In genomic region chr12:56527071-56527470, GRCm38 (mm10) we compare ENCODE assay signal across 36 mouse cellular contexts. TPM values are rescaled to one million over a fixed set of nuclear protein-coding genes. Genes with fewer than 3 reads are reported as not detected.
DNase-seq lines count a peak whose midpoint lies in the region; ATAC-seq and TF ChIP-seq lines count a peak whose summit lies in the region.
"Had no signal": no experiment of that assay in that cellular context is flagged by ENCODE, and none has a peak within 500 bp of the region (broad histone marks: within the 10 kb centered on the region; RNA-seq: fewer than 3 reads in every experiment).

No protein-coding gene starts in this region.

- peak overlapping the region; percentile 90 for H3K9ac ChIP-seq in lung, embryonic 14.5 days
- no peak overlapping the region for H3K9ac ChIP-seq in midbrain, embryonic 11.5 days (ENCODE audit: low read length)
- H3K9ac ChIP-seq in midbrain, postnatal 0 days (replicated peaks; ENCODE audit: low read length, poor library complexity, severe bottlenecking), result no peak overlapping the region
- H3K9ac ChIP-seq in forebrain, embryonic 14.5 days (ENCODE audit: low read length), result peak overlapping the region; percentile 10; the same call in 1 of the 2 replicates
- H3K9ac ChIP-seq: embryonic facial prominence, embryonic 15.5 days; heart, embryonic 12.5 days; hindbrain, embryonic 14.5 days; liver, embryonic 14.5 days had no signal

- H3K4me3 ChIP-seq in lung, embryonic 14.5 days (ENCODE audit: low read depth, low read length), result peak overlapping the region; percentile 53
- no peak overlapping the region for H3K4me3 ChIP-seq in midbrain, embryonic 11.5 days (ENCODE audit: low read depth, low read length)
- no peak overlapping the region for H3K4me3 ChIP-seq in midbrain, postnatal 0 days (ENCODE audit: low read depth, low read length)
- H3K4me3 ChIP-seq in forebrain, embryonic 14.5 days (ENCODE audit: low read depth, low read length), result peak overlapping the region; percentile 7; the same call in 1 of the 2 replicates
- no peak overlapping the region for H3K4me3 ChIP-seq in gastrocnemius, adult 2 months
- H3K4me3 ChIP-seq: embryonic facial prominence, embryonic 15.5 days; heart, adult 2 months; heart, embryonic 12.5 days had no signal

- H3K4me1 ChIP-seq in lung, embryonic 14.5 days (ENCODE audit: insufficient read depth), result no peaks in the 10 kb centered on the region
- peaks cover 5% of the 10 kb centered on the region for H3K4me1 ChIP-seq in midbrain, embryonic 11.5 days (ENCODE audit: control insufficient read depth, insufficient read depth, low read length)
- no peaks in the 10 kb centered on the region for H3K4me1 ChIP-seq in midbrain, postnatal 0 days (ENCODE audit: insufficient read depth, low read length)
- H3K4me1 ChIP-seq in forebrain, embryonic 14.5 days (ENCODE audit: control insufficient read depth, insufficient read depth, low read length), result no peaks in the 10 kb centered on the region
- H3K4me1 ChIP-seq: embryonic facial prominence, embryonic 15.5 days; heart, embryonic 12.5 days had no signal

- H3K27ac ChIP-seq in lung, embryonic 14.5 days (ENCODE audit: low read depth), result peak overlapping the region; percentile 87
- no peak overlapping the region for H3K27ac ChIP-seq in midbrain, embryonic 11.5 days (ENCODE audit: low read depth, low read length)
- no peak overlapping the region for H3K27ac ChIP-seq in midbrain, postnatal 0 days (ENCODE audit: low read depth, low read length)
- no peak overlapping the region; the same call in 1 of the 2 replicates for H3K27ac ChIP-seq in forebrain, embryonic 14.5 days (ENCODE audit: low read depth, low read length)
- no peak overlapping the region for H3K27ac ChIP-seq in gastrocnemius, adult 2 months
- H3K27ac ChIP-seq: embryonic facial prominence, embryonic 15.5 days; heart, adult 2 months; hindbrain, embryonic 14.5 days; liver, embryonic 14.5 days; macrophage; stomach, postnatal 0 days had no signal

- intact Hi-C loops in gastrocnemius, adult 2 months (cut with DNase I), result loop anchor here (5.0 kb wide), 1 partner anchor 470 kb away; no protein-coding TSS in a partner anchor

- H3K36me3 ChIP-seq in lung, embryonic 14.5 days (ENCODE audit: insufficient read depth), result peaks cover 2% of the 10 kb centered on the region; the same call in 1 of the 2 replicates
- H3K36me3 ChIP-seq in midbrain, embryonic 11.5 days (ENCODE audit: control insufficient read depth, insufficient read depth, low read length), result no peaks in the 10 kb centered on the region
- no peaks in the 10 kb centered on the region for H3K36me3 ChIP-seq in midbrain, postnatal 0 days (ENCODE audit: insufficient read depth, low read length)
- no peaks in the 10 kb centered on the region for H3K36me3 ChIP-seq in forebrain, embryonic 14.5 days (ENCODE audit: control insufficient read depth, insufficient read depth, low read length)
- H3K36me3 ChIP-seq: embryonic facial prominence, embryonic 15.5 days; heart, embryonic 12.5 days had no signal

- H3K27me3 ChIP-seq in lung, embryonic 14.5 days (ENCODE audit: insufficient read depth, low read length), result peaks cover 92% of the 10 kb centered on the region
- peaks cover 96% of the 10 kb centered on the region for H3K27me3 ChIP-seq in midbrain, embryonic 11.5 days (ENCODE audit: control insufficient read depth, insufficient read depth, low read length)
- peaks cover 92% of the 10 kb centered on the region for H3K27me3 ChIP-seq in midbrain, postnatal 0 days (ENCODE audit: insufficient read depth, low read length)
- H3K27me3 ChIP-seq in forebrain, embryonic 14.5 days (replicated peaks; ENCODE audit: control insufficient read depth, insufficient read depth, low read length), result peaks cover 92% of the 10 kb centered on the region

- no peaks in the 10 kb centered on the region for H3K9me3 ChIP-seq in lung, embryonic 14.5 days (ENCODE audit: low read depth, low read length)
- no peaks in the 10 kb centered on the region for H3K9me3 ChIP-seq in midbrain, embryonic 11.5 days (ENCODE audit: control insufficient read depth, low read length)
- H3K9me3 ChIP-seq in midbrain, postnatal 0 days (ENCODE audit: low read length), result no peaks in the 10 kb centered on the region
- H3K9me3 ChIP-seq in forebrain, embryonic 14.5 days (replicated peaks; ENCODE audit: control insufficient read depth, low read length), result no peaks in the 10 kb centered on the region
- H3K9me3 ChIP-seq: embryonic facial prominence, embryonic 15.5 days; heart, embryonic 12.5 days had no signal

- no peak for DNase-seq in lung, embryonic 14.5 days
- no peak for DNase-seq in lung, adult 18-20 months
- DNase-seq in midbrain, embryonic 11.5 days (ENCODE audit: low spot score, missing footprints), result peak; percentile 92
- no peak for DNase-seq in midbrain, postnatal 0 days (ENCODE audit: low spot score)
- DNase-seq in forebrain, embryonic 14.5 days (ENCODE audit: low spot score), result no peak
- no peak for DNase-seq in ovary, postnatal 10 days (ENCODE audit: low spot score)
- DNase-seq in gastrocnemius, adult 2 months, result no peak
- DNase-seq: adrenal gland, postnatal 25 days; B cell, adult 2 months; cerebellum, adult 11-12 months; cerebellum, adult 9-11 months; heart, adult 2 months; heart, postnatal 4 days; kidney, adult 9 months; kidney, postnatal 10 days; layer of hippocampus, adult 9-11 months; liver; right cerebral cortex, postnatal 4 days; thymus, adult 18-20 months; thymus, postnatal 25 days had no signal

- no peak for ATAC-seq in lung, embryonic 14.5 days (ENCODE audit: insufficient read depth)
- no peak for ATAC-seq in midbrain, embryonic 11.5 days (ENCODE audit: low FRiP score)
- ATAC-seq in midbrain, postnatal 0 days (ENCODE audit: low FRiP score), result no peak
- ATAC-seq in forebrain, embryonic 14.5 days, result no peak
- ATAC-seq: intestine, postnatal 0 days had no signal

- WGBS in lung, embryonic 14.5 days, result 20% methylated on average over 4 of the region's 4 CpGs
- 25% methylated on average over 4 of the region's 4 CpGs for WGBS in midbrain, embryonic 11.5 days
- WGBS in midbrain, postnatal 0 days, result 20% methylated on average over 4 of the region's 4 CpGs
- WGBS in forebrain, embryonic 14.5 days, result 15% methylated on average over 4 of the region's 4 CpGs

- H3K4me2 ChIP-seq in lung, embryonic 14.5 days, result peak overlapping the region; percentile 62
- no peak overlapping the region for H3K4me2 ChIP-seq in midbrain, embryonic 11.5 days
- H3K4me2 ChIP-seq in midbrain, postnatal 0 days (ENCODE audit: low read depth, low read length, poor library complexity, severe bottlenecking), result no peak overlapping the region
- peak overlapping the region; percentile 10 for H3K4me2 ChIP-seq in forebrain, embryonic 14.5 days (ENCODE audit: low read length)
- H3K4me2 ChIP-seq: embryonic facial prominence, embryonic 15.5 days; heart, embryonic 12.5 days; hindbrain, embryonic 14.5 days had no signal

- no peak for TF ChIP-seq CTCF in lung, embryonic 14.5 days (IDR thresholded peaks at IDR 0.05; ENCODE audit: low read depth)
- no peak for TF ChIP-seq CTCF in midbrain, postnatal 0 days (IDR thresholded peaks at IDR 0.05)
- no peak for TF ChIP-seq CTCF in gastrocnemius, adult 2 months (IDR thresholded peaks at IDR 0.05)

RNA-seq across cellular contexts. Expression of gene Nkx2-1, which starts 9.6 kb away (rescaled TPM):
- 94.6 and 95.1 TPM in 2 replicates for polyA plus RNA-seq in lung, embryonic 14.5 days (2014; fragmentation: Nextera tagmentation; extraction: Ambion mirVana)
- polyA plus RNA-seq in midbrain, embryonic 11.5 days (2014; fragmentation: Nextera tagmentation; extraction: Ambion mirVana), result 5.6 and 7.0 TPM in 2 replicates
- 0.19 and 1.6 TPM in 2 replicates for total RNA-seq in midbrain, postnatal 0 days (2014; rRNA removed)
- 5.1 and 7.6 TPM in 2 replicates for polyA plus RNA-seq in midbrain, postnatal 0 days (2015; fragmentation: Nextera tagmentation; extraction: Ambion mirVana)
- 13.9 and 15.9 TPM in 2 replicates for polyA plus RNA-seq in forebrain, embryonic 14.5 days (2014; fragmentation: Nextera tagmentation; extraction: Ambion mirVana)
- not detected for total RNA-seq in gastrocnemius, adult 2 months (2021)
- total RNA-seq: adrenal gland, adult 18-20 months; adrenal gland, postnatal 25 days; gastrocnemius, adult 8-10 months; gastrocnemius, postnatal 4 days; heart, adult 2 months; heart, postnatal 4 days; megakaryocyte-erythroid progenitor cell, adult 5-6 weeks; neutrophil, adult 5-6 weeks had no signal
- polyA plus RNA-seq: embryonic facial prominence, embryonic 15.5 days; hindbrain, embryonic 14.5 days; intestine, postnatal 0 days; large intestine, adult 2 months; limb, embryonic 11.5 days; liver, embryonic 14.5 days; macrophage; neural tube, embryonic 11.5 days; spleen, adult 2 months; stomach, postnatal 0 days had no signal

Comparison
In these comparisons a context has a peak if more than half of its experiments do, and no peak if none do; other contexts are left out.
1. H3K4me2 ChIP-seq: peak in lung, embryonic 14.5 days (single experiment) and forebrain, embryonic 14.5 days (single experiment); none in midbrain, embryonic 11.5 days (single experiment) and midbrain, postnatal 0 days (single experiment).
2. H3K4me3 ChIP-seq: peak in lung, embryonic 14.5 days (single experiment) and forebrain, embryonic 14.5 days (single experiment); none in midbrain, embryonic 11.5 days (single experiment), midbrain, postnatal 0 days (single experiment) and gastrocnemius, adult 2 months (single experiment).
3. H3K9ac ChIP-seq: peak in lung, embryonic 14.5 days (single experiment) and forebrain, embryonic 14.5 days (single experiment); none in midbrain, embryonic 11.5 days (single experiment) and midbrain, postnatal 0 days (single experiment).